Mouse (Mus musculus): ENCODE results near the gene Olfr138.

The Olfr138 gene

GRCm38 (mm10) chr17:38260735-38261134, at the start of gene Olfr138:
TSS of gene Olfr138 (plus strand) at chr17:38261035.
- DNase-seq (ENCODE audit: low spot score) = no peak

GRCm38 (mm10) chr17:38307470-38307869, 46.6 kb downstream of the Olfr138 start, which contains the start of gene Olfr137:
TSS of gene Olfr137 (minus strand) at chr17:38307570.
- no peak for DNase-seq (ENCODE audit: low spot score)

Data from retina, embryonic 14.5 days (tissue).